Mouse (Mus musculus): Measurements from ENCODE around the gene Hoxd13.

Hoxd13 gene

DNA sequence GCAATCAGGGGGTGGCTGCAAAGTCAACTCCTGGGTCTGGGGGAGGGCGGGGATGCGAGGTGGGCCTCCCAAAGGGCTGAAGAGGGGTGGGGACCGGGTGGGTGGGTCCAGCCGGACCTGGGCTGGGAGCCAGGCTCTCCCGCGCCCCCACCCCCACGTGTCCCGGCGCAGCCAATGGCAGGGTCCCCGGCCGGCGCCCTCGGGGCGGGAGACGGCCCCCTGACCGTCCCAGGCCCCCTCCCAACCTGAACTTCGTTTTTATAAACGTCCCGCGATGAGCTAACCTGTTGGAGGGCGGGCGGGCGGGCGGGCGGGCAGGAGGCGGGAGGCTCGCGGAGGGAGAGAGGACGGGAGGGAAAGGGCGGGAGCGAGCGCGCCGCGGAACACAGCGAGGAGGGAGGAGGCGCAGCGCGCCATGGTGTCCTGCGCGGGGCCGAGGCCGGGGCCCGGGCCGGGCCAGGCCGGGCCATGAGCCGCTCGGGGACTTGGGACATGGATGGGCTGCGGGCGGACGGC lies at the start of gene Hoxd13:
Gene Hoxd13 (plus strand): TSS at position 469 of the 516 bp plus-strand sequence.
- no peak for DNase-seq

DNA sequence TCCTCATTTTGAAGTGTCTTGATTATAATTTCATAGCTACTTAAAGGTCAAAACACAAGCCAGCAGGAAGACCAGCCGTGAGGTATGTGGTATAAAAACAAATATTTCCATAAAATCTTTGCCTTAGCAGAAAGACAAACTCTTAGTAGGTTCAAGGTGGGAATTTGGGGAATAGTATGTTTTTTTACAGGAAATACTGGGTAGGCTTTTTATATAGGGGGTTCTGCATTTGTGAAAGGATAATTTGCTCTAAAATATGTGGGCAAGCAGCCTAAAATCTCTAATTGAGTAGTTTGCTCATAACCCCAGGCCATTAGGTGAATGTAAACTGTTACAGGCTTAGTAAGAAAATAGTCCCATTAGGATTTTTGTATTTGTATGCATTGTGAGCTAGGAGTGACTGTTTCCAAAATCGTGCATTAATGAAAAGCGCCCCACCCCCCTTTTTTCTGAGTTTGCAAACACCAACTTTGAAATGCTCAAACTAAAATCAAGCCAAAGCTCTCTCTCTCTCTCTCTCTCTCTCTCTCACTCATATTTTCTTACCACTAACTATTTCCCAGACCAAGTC lies 48.3 kb upstream of the Hoxd13 start:
- no peak for DNase-seq

DNA sequence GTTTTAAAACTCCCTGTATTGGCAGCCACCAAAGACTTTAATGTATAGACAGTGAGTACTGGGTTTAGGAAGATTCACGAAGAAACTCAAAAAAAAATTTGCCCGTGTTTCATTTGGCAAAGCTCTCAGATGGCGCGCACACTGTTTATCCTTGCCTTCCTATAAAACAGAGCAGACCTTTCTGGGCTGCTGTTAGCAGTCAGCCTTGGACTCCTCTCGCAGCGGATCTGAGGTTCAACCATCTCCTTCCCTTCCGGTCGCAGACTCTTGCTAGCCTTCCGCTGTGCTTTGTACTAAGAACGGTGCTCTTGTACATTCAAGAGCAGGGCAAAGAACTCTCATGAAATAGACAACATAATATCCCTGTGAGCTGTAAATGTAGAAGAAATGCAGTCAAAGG lies 47.7 kb upstream of the Hoxd13 start:
- DNase-seq = no peak

DNA sequence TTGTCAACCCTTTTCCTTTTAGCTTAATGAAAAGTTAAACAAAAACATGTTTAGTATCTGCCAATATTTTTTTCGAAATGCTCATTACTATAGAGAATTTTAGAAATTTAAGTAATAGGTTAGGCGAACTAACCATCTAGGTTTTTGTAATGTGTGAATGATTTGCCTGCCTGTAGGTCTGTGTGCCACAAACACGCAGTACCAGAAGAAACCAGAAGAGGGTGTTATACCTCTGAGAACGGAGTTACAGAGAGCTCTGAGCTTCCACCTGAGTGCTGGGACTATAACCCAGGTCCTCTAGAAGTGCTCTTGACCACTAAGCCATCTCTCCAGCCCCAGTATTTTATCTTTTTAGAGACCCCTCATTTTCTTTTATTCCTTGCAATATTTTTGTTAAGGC lies 32.7 kb upstream of the Hoxd13 start:
- DNase-seq = no peak

DNA sequence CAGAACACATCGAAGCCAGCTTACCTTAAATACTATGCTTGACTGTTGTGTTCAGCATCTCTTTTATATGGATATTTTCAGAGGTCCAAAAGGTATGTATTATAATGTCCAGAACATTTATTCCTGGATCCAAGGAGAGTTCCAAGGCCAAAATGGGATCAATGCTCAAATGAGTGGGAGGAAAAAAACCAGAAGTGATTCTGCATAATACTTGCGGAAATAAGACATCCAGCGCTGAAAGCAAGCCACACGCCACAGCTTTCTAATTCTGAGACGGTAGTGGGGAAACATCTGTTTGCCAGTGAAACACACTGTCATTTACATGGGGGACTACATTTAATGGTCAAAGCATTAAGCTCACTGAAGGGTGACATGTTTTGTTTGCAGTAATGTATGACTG lies 25.7 kb upstream of the Hoxd13 start:
- no peak for DNase-seq

DNA sequence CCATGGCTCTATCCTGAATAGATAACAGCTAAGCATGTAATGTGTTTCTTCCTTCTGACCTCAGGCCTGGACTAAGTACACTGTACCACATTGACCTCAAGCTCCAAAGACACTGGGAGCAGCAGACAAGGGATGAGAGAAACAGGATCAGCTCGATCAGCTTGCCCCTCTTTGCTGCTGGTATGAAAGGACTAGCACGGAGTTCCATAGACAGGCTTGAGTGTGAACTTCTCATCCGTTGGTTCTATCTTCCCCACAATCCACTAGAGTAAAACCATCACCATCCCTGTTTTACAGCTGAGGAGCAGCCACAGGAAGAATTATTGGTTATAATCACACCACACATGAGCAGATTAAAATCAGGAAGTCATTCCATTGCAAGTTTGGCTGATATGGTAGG lies 22.5 kb upstream of the Hoxd13 start:
- no peak for DNase-seq

DNA sequence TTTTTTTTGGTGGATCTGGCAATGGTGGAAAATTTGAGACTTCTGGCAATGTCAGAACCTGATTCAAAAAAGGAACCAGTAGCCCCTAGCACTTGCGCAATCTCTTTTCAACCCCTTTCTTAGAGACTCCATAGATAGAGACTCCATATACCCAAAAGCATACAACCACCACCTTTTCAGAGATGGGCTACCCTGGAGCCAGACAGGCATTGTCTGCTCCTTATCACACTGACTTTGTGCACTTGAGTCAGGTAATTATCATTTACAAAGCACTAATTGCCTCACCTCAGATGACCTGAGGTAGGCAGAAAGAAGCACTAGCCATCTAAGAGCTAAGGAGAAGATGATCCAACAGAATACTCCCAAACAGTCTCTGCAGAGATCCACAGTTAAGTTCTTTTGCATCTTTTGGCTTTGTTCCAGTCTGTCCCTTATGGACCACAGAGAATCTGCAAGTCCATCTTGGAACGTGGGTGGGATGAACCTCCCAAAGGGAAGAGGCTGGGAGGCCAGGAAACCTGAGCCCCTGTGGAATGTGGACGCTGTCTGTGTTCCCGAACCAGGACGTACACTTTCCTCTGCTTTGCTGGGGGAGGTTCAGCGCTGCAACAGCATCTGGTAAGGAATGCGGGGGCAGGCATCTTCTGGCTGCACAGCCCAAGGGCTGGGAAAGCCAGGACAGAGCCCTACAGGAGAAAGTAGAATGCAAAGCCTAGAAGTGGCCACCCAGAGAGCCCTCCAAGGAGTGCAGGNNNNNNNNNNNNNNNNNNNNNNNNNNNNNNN lies 20.8 kb upstream of the Hoxd13 start:
- no peak for DNase-seq

DNA sequence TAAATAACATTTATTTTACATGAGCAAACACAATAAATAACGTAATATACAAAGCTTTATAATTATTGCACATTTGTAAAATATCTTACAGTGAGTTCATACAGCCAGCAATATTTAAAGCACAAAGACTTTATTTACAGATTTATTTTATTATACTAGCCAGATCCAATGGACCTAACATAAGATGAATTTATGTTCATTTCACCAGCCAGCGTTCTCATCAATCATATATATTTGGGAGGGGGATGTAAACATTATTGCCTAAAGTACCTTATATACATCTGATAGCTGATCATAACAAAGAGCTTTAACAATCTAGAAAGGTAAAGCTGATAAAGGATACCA lies 15.1 kb upstream of the Hoxd13 start:
- no peak for DNase-seq

DNA sequence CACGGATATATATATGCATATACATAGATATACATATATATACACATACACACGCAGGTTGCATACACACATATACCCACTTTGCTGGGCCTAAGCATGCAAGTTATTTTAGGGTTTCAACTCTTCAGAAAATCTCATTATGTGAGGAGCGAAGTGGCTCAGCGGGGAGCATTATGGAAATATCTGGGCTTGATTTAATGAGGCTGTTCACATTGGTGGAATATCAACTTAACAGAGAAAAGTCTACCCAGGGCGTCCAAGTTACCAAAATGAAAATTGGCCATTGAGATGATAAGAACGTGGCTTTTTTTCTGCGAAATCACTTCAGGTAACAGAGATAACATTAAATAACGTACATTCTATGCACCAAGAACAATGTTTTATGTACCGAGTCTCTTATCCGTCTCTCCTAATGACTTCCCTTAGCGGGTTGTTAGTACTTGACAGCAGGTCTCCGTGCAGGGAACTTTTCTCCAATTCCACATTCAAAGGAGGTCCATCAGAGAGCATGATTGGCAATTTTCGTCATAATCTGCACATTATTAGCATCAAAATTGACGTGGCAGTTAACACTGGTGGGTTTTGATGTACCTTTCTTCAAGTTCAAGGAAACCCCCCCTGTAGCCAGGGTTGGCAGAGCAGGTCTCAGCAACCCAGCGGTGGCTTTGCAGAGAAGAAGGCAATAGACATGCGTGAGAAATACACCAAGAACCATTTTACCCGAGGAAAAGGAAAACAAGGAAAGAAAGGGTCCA lies 14.2 kb upstream of the Hoxd13 start:
- DNase-seq = no peak

DNA sequence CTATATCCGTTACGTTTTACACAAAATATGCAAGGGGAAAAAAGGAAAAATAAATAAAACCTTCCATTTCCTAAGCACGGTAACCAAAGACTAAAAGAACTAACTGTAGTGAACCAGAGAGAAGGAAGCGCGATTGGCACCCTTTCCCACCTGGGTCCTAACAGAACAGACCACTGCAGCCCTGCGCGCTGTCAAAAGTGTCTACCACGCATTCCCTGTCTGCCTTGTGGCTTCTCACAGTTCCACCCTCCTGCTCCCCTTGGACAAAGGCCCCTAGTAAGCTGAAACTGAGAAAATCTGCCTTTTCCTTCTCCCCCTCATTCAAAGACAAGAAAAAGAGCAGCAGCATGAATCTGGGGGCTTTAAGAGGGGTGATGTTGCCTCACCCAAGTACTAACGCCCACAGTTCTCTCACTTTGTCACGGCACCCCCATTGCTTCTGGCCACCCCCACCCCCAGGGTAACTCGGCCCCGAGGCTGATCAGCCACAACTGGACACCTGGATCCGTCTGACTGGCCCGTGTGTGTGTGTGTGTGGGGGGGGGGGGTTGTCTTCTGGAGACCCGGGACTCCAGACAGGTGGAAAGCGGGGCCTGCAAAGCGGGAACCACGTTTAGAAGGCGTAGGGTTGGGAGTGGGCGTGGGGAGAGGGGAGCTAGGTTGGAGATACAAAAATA lies 13.2 kb upstream of the Hoxd13 start:
- DNase-seq = no peak

DNA sequence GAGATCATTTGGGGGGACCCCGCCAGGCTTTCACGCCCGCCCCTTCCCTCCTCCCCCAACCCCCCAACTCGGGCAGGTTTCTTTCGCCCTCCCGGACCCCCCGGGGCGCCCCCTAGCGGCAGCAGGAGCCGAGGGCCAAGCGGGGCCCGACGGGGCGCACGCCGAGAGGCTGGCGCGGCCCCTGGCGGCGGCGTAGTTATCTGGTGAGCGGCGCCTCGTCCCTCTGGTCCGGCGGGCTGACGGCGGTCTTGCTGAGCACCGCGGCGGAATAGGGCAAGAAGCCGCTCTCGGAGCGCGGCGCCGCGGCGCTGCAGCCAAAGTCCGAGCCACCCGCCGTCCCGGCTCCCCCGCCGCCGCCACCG lies 12.7 kb upstream of the Hoxd13 start:
- DNase-seq = peak; percentile 68

DNA sequence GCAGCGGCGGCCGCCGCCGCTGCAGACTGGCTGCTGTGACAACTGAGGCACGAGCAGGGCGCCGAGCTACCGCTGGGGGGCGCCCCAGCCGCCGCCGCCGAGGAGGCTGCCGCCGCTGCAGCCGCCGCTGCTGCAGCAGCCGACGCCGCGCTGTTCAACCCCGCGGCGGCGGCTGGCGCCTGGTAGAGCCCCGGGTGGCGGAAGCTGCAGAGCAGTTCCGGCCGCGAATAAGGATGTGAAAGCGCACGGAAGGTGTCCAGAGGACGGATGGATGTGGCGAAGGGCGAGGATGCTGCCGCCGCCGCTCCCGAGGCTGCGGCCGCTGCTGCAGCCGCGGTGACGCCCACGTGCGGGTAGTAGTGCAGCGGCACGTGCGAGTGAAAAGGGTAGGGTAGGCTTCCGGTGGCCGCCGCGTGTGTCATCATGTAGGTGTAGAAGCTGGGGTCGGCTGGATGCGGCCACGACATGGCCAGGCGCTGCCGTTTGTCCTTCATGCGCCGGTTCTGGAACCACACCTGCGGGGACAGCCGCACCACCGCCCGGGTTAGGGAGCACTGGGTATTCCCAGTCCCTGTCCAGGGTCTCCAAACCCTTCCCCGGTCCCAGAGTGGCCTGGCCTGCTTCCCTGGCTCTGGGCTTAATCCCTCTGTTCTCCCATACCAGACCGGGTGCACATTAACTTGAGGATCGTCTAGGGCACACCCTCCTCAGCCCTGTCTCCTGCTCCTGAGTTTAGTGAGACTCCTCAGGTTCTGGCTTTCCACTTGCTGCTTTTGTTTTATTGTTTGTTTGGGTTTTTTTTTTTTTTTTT lies 12.1 kb upstream of the Hoxd13 start:
- peak; percentile 60 for DNase-seq

DNA sequence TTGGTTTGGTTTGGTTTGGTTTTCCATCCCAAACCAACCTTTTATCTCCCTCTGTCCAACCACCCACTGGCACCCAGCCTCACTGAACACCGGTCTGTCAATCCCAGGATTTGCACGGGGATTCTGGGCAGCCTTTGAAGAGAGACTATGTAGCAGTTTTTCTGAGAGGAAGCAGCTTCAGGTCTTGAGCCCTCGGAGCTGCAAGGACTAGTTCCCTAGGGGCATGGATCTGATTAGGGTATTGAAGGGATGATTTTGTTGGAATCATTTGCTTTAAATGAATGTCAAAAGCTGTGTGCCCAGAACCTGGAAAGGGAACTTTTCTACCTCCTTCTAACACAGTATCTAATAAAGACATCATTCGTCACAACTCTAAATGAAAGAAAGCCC lies 11.5 kb upstream of the Hoxd13 start:
- no peak for DNase-seq

DNA sequence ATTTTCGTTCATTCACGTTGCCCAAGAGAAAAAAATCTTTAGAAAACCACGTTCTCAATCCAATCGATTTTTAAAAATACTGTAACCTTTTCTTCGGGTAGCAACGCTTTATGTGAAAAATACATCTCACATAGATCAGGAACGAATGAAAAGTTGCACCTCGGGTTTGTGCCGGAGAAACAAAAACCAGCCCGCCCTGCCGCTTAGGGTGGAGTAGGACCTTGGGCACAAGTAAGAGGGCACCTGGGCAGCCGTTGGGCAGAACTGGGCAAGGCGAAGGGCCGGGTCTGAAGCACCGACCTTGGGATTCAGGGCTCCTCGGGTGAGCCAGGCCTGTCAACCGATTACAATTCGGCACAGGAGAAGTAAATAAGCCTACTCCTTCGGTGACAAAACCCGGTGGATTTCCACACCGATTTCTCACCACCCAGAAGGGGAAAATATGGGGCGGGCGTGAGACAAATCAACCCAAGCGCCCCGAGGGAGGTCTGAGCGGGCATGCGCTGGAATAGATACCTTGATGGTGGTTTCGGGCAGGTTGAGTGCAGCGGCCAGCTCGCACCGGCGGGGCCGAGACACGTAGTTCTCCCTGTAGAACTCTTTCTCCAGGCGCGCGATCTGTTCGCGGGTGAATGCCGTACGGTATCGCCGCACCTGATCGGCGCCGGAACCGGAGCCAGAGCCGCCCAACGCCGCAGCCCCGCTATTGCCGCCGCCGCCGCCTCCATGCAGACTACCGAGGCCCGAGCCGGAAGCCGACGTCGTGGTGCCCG lies 10.7 kb upstream of the Hoxd13 start:
- peak; percentile 66 for DNase-seq

DNA sequence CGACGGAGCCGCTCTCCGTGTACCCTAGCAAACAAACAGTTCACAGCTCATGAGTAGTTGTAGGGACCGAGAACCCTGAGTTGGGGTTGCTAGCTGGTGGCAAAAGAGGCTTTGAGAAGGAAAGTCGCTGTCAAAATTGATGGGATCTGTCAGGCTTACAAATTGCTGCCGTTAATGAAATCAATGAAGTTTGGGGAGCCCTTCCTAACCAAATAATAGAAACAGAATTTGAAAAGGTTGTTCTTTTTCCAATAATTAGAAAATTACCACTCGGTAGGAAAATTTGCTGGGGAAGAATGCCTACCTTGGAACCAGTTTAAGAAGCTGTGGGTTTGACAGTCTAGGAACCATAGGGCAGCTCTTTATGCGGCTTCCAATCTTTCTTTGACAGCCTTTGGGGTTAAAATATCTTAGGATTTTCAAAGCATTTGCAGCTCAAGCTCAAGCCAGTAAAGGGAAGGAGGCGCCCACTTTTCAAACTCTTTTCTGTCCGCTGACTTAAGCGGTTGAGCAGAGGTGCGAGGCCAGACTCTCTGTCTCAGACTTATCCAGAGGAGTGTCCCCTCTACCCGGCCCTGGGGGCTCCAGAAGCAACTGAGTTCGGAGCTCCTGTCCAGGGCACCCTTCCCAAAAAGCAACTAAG lies 10.0 kb upstream of the Hoxd13 start:
- DNase-seq = no peak

DNA sequence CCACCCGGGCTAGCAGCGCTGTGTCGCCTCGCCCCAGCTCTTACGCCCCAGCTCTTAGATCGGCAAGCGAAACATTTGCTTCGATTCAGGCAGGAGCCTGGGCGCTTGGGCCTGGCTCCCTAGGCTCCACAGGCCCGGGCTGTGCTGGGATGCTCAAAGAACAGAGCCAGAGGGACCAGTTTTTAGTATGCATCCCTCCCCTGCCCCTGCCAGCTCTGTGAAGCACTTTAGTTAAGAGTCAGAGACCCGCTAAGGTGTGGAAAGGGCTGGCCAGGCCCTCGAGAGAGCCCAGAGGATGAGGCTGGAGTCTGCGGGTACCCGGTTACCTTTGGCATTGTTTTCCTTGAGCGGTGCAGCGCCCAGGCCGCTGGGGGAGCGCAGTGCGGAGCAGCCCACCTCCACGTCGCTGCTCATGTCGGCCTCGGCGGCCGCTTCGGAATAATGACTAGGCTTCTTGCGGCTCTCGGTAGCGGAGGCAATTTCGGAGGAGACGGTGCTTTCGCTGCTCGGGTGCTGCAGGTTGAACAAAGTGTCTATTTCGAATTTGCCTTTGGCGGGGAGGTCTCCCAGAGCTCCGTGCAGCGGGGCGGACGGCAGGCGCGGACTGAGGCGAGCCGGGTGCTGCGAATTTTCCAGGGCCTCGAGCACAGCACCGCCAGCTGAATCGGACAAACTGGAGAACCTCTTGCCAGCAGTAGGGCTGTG lies 9.3 kb upstream of the Hoxd13 start:
- DNase-seq = no peak

DNA sequence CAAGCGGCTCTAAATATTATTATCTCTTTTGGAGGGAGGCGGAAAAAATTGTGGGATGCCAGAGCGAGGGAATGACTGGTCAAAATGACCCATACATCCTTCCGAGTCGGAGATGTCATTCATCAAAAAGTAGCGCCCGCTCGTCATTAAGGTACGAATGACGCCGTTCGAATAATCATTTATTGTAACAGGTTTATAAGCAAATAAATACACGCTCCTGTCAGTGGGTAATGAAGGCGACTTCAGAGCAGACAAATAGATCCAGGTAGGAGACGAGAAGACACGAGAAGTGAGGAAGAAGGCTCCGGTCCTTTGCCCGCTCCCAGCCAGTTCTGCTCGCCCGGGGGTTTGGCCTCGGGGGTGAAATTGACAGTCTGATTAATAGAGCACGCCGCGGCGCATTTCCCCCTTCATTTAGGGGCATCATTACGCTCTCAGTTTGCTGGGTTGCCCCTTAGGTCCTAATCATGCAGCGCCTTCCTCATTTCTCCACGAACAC lies 8.6 kb upstream of the Hoxd13 start, which contains the start of gene Evx2:
Gene Evx2 (minus strand): TSS at position 51 of the 499 bp plus-strand sequence.
- DNase-seq = no peak

DNA sequence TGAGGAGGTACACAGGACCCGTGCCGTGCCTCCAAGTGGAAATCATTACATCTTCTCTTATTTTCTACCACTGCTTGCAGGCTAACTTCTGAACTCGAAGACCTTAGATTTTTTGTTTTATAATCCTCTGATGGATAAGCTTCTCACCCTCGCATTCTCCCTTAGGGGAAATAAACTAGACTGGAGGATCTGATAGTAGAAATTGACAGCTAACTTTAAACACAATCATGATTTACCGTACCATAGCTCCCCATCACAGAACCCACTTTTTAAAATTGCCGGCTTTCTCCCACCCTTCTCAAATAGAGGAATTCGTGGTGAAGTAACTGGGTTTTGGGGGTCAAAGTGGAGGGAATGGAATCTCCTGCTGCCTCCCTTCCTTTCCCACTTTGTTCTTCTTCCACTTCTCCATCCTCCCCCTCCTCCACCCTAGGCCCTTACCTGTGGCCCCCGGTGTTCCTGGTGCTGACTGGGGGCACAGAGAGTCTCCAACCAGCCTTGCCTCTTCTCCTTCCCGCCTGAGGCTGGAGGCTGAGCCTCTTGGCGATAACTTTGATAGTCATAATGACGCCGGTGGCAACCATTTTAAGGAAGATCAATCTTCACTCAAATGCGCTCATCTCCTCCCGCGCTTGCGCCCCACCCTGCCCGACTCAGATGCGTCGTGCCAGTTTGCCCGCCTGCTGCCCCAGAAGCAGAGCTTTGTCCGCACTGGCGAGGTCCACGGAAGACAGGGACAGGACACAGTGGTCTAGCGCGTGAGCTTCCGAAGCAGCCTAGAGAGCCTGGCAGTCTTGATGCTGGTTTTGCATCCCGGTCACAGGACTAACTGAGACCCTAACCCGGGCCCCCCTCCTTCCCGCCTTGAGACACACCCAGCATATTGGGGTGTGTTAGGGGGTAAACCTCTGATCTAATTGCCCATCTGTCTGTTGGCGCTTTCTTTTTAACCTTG lies 7.4 kb upstream of the Hoxd13 start:
- DNase-seq = no peak

DNA sequence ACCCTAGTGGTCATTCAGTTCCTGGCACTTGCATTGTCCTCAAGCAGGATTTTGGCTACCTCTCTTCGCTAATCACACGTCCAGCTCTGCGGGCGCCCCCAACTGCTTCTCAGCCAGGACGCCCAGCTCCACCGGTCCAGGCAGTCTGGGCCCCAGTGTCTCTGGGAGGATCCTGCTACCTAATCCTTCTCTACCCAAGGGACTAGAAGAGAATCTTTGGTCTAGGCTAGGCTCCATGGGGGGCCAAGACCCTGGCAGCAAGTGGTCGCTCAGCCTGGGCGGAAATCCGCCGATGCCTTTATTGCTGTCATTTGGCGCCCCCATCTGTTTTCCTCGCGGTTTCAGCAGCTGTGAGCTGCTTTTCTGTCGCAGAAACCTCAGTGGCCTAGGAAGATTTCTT lies 6.4 kb upstream of the Hoxd13 start:
- peak; percentile 62 for DNase-seq
